Mouse (Mus musculus) ZHBTc4 (cell line): ENCODE results near the gene Rnft1.

Experiments used
- DNase-seq: peaks from one replicate; pipeline ENCODE4 v3.0.0-alpha.2; 2011; ENCODE audit warnings: low read depth, low spot score

Rnft1 gene

DNA sequence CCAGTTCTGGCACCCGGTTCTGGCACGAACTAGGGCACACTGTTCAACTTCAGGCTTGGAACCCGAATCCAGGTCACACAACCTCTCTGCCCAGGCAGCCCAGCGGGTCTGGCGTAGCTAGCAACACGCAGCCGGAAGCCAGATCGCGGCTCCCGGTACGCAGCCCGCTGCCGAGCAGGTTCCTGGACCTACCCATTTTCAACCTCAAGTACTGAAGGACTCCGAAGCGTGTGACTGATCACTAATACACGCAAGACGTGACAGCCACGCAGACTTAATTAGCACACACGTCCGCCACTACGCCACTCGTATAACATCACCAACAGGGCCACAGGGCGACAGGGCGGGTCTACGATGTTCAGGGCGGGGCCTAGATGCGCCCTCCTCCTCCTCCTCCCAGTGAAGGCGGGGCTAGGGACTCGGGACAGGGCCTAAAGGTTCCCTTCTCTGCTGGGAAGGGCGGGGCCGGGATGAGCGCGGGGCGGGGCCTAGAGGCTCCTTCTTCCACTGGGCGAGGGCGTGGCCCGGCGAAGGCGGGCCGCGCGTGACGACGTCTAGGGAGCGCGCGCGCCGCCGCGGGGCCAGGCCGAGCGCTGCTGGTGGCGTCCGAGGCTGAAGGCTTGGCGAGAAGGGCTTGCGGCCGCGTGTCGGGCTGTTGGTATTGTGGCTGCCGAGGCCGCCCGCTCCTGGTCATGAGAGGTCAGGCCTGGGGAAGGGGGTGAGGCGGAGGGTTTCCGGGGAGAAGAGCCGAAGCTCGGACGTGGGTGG is at the start of gene Rnft1:
TSS of gene Rnft1 (plus strand) at position 557 of the 768 bp plus-strand sequence.
- DNase-seq, result peak; percentile 99

GRCm38 (mm10) chr11:86436843-86437242 is 47.6 kb upstream of the Rnft1 start:
- DNase-seq, result peak; percentile 73

- DNase-seq, result no peak
Measured at GRCm38 (mm10) chr11:86438261-86438660, 46.2 kb upstream of the Rnft1 start.

- peak; percentile 56 for DNase-seq
Measured at GRCm38 (mm10) chr11:86440791-86441190, 43.7 kb upstream of the Rnft1 start.

DNA sequence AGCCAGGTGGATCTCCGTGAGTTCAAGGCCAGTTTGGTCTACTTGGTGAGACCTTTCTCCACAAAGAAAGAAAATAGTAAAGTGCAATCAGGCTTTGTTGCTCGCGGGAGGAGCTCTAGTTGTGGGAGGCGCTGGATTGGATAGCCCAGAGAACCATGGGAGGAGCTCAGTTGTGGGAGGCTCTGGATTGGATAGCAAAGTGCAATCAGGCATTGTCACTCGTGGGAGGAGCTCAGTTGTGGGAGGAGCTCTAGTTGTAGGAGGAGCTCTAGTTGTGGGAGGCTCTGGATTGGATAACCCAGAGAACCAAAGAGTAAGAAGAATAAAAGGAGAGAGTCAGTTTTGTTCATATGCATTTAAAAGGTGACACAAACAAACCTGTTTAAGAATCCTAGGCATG is 30.5 kb upstream of the Rnft1 start:
- peak; percentile 92 for DNase-seq

DNA sequence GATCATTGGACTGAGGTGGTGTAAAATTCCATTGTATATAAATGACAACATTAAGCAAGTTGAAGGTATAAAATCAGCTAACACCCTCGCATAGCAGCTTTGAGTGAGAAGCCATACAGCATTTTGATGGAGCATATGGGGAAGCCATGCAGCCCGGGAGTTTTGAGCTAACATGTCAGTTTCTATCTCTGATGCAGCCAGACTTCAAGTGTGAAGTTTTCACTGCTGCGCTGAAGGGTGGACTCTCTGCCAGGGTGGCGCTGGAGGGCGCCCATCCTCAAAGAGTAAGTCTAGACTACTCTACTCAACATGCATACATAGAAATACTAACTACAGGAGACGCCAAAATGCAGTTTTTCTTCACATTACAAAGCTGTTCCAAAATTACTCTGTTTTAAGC is 26.9 kb upstream of the Rnft1 start:
- DNase-seq, result no peak

DNA sequence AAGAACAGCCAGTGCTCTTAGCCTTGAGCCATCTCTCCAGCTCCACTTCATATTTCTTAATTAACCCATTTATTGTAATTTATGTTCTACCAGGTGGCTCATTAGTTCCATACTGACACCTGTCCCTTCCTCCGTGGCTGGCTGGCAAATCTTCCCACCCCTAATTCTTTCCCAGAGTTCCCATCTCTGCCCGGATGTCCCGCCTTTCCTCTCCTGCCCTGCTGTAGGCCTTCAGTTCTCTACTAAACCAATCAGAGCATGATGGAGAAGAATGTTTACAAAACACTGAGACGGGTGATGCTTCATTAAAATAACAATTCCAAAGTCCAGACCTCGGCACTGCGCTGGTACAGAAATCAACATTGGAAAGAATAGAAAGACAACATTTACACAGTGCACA is 25.6 kb upstream of the Rnft1 start:
- peak; percentile 51 for DNase-seq

DNA sequence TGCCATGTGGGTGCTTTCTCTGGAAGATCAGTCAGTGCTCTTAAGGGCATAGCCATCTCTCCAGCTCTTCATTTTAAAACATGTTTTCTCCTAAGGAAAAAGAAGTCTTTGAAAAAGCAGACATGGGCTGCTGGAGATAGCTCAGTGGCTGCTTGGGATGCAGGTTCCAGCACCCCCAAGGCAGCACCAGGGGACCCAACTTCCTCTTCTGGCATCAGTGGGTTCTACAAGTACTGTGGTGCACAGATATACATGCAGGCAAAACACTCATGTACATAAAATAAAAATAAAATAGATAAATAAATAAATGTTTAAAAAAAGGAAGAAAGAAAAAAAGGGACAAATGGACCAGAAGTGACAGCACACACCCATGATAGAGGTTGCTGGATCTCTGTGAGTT is 21.9 kb upstream of the Rnft1 start:
- peak; percentile 77 for DNase-seq

DNA sequence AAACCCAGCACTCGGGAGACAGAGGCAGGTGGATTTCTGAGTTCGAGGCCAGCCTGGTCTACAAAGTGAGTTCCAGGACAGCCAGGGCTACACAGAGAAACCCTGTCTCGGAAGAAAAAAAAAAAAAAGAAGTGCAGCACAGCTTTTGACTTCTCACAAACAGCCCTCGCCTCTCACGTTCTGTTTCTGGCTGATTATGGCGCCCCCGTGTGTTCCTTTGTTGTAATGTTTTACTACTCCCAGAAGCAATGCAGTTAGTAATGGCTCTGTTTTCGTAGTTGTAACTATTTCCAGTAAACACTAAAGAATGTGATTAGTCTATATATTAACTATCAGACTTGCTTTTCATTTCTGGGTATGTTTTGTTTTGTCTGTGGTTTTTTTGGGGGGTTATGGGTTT is 20.2 kb upstream of the Rnft1 start:
- DNase-seq, result peak; percentile 87

GRCm38 (mm10) chr11:86468345-86468744 is 16.1 kb upstream of the Rnft1 start:
- no peak for DNase-seq

GRCm38 (mm10) chr11:86468971-86469370 is 15.5 kb upstream of the Rnft1 start:
- DNase-seq, result no peak

GRCm38 (mm10) chr11:86471785-86472184 is 12.7 kb upstream of the Rnft1 start:
- DNase-seq, result no peak

- DNase-seq, result no peak
Measured at GRCm38 (mm10) chr11:86472771-86473171, 11.7 kb upstream of the Rnft1 start.

DNA sequence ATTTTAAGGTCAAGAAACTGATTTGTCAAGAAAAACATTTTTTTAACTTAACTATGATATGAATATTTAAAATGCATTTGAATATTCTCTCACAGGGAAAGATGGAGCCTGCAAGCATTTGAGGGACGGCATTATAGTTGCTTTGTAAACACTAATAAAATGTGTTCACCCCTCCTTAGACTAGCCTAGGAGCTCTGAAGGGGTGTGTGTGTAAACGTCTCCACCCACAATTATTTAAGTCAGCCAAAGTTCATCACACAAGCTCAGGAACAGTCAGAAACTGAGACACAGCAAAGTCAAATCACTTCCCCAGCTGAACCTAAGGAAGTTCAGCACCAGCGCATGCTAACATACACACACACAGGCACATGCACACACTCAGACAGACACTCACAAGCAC is 10.9 kb upstream of the Rnft1 start:
- no peak for DNase-seq

GRCm38 (mm10) chr11:86484910-86485510 is 553 bp downstream of the Rnft1 start:
- DNase-seq, result peak; percentile 55

GRCm38 (mm10) chr11:86490782-86491181 is 6.3 kb downstream of the Rnft1 start:
- DNase-seq, result no peak

- DNase-seq, result no peak
Measured at GRCm38 (mm10) chr11:86497356-86497755, 12.9 kb downstream of the Rnft1 start.

GRCm38 (mm10) chr11:86497908-86498307 is 13.5 kb downstream of the Rnft1 start:
- DNase-seq, result peak; percentile 81

GRCm38 (mm10) chr11:86500795-86501194 is 16.3 kb downstream of the Rnft1 start:
- peak; percentile 25 for DNase-seq

- no peak for DNase-seq
Measured at GRCm38 (mm10) chr11:86503121-86503520, 18.7 kb downstream of the Rnft1 start.

DNA sequence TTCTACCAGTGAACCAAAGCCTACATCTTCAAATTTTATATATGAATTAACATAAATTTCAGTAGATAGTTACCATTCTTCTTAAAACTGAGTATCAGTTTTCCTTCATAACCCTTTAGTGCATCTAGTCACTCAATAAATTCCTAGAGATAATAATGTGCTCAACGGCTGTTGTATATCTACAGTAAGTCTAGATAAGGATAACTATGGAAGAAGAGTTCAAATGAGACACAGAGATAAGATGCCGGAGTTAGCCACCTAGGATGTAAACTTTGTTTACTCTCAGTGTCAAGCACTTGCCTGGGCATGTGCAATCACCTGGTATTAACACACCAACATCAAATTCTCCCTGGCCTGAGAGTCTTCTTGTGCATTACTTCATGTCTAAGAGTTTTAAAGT is 22.9 kb downstream of the Rnft1 start:
- no peak for DNase-seq

DNA sequence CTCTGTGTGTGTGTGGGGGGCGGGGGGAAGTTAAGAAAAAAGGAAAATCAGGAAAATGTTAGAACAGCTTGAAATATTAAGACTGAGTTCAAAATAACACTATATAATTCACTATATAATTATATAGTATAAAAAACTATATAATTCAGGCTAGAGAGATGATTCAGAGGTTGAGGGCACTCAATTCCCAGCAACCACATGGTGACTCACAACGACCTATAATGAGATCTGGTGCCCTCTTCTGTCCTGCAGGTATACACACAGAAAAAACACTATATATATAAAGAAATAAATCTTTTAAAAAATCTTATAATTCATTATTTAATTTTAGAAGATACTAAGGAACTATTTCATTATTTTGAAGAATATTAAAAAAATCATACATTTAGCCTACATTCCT is 23.5 kb downstream of the Rnft1 start:
- DNase-seq, result no peak

DNA sequence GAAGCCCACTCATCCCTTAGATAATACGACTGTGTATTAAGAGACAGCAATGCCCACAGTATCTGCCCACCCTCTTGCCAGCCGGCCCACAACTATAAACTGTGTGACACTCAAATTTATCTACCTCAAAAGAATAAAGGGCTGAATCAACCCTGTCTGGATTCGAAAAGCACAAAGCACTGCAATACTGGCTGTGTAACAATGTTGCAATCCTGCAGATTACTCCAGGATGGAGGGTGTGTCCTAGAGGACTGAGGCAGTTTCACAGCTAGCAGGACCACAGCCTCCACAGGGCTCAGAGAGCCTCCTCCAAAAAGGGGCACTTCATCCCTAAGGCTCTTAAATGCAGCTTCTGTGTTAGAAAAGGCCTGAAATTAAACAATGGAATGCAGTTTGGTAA is 32.2 kb downstream of the Rnft1 start:
- no peak for DNase-seq
